Mouse (Mus musculus): ENCODE results near the gene Ppp1r36. TPM values are rescaled to one million over a fixed set of nuclear protein-coding genes. Genes with fewer than 3 reads are reported as not detected.
A peak's percentile ranks its signal among the peaks of the same experiment; 100 is the strongest.

Gene Ppp1r36
- total and polyA plus RNA-seq, 2 experiments from 2014 or later: 0.52 to 2.7 TPM

GRCm38 (mm10) chr12:76418346-76418745 is 1.0 kb downstream of the Ppp1r36 start:
- WGBS: 96% methylated on average over 5 of the region's 5 CpGs
- TF ChIP-seq CTCF (IDR thresholded peaks at IDR 0.05; ENCODE audit: low read depth): no peak
- H3K9ac ChIP-seq (replicated peaks; ENCODE audit: low read length): no peak overlapping the region
- H3K27ac ChIP-seq: no peak overlapping the region
- H3K4me3 ChIP-seq (ENCODE audit: low read length): no peak overlapping the region
- ATAC-seq: no peak
- DNase-seq (ENCODE audit: low spot score): no peak
- no peaks in the 10 kb centered on the region for H3K4me1 ChIP-seq (ENCODE audit: insufficient read depth, low read length)
- H3K9me3 ChIP-seq (ENCODE audit: low read length): peaks cover 4% of the 10 kb centered on the region
- no peak overlapping the region for H3K4me2 ChIP-seq (ENCODE audit: low read depth, low read length)
- H3K36me3 ChIP-seq (ENCODE audit: insufficient read depth, low read length): no peaks in the 10 kb centered on the region
- H3K27me3 ChIP-seq (ENCODE audit: insufficient read depth, low read length): no peaks in the 10 kb centered on the region

DNA sequence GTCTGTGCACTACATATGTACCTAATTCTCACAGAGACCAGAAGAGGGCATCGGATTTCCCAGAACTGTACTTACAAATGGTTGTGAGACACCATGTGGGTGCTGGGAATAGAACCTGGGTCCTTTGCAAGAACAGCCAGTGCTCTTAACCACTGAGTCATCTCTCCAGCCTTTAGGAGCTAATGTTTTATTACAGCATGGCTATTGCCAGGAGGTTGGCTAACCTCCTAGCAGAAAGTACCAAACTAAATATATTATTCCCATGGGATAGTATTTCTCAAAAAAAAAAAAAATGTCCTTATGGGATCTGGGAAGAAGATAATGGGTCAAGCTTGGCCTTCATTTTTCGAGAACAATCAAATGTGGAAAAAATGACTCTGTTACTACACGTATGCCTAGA is 7.9 kb downstream of the Ppp1r36 start:
- Histone ChIP-seq H3K4me2 (ENCODE audit: low read depth, low read length) (no peak overlapping the region), H3K27me3 (ENCODE audit: insufficient read depth, low read length) (no peaks in the 10 kb centered on the region), H3K36me3 (ENCODE audit: insufficient read depth, low read length) (no peaks in the 10 kb centered on the region), H3K4me3 (ENCODE audit: low read length) (no peak overlapping the region), H3K9ac (replicated peaks; ENCODE audit: low read length) (no peak overlapping the region), H3K27ac (no peak overlapping the region), H3K4me1 (ENCODE audit: insufficient read depth, low read length) (no peaks in the 10 kb centered on the region), H3K9me3 (ENCODE audit: low read length) (no peaks in the 10 kb centered on the region)
- no peak for TF ChIP-seq CTCF (IDR thresholded peaks at IDR 0.05; ENCODE audit: low read depth)
- no peak for DNase-seq (ENCODE audit: low spot score)
- WGBS: 87% methylated on average over 3 of the region's 3 CpGs
- ATAC-seq: no peak

DNA sequence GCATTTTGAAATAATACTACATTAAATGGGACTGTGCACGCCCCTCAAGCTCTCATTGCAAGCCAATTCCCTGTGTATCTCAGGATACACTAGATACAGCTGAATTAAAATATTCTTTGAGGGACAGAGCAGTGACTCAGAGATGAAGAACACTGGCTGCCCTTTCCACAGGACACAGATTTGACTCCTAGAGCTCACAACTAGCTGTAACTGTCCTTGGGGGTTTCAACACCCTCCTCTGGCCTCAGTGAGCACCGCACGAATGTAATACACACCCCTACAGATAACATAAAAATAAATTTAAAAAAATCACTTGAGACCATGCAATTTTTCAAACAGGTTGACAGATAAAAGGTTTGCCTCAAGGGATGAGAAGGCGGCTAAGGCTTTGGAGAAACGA is 10.2 kb downstream of the Ppp1r36 start:
- WGBS: 52% methylated on average over 5 of the region's 5 CpGs
- Histone ChIP-seq H3K27me3 (ENCODE audit: insufficient read depth, low read length) (no peaks in the 10 kb centered on the region), H3K4me3 (ENCODE audit: low read length) (no peak overlapping the region), H3K36me3 (ENCODE audit: insufficient read depth, low read length) (no peaks in the 10 kb centered on the region), H3K27ac (no peak overlapping the region), H3K4me1 (ENCODE audit: insufficient read depth, low read length) (no peaks in the 10 kb centered on the region), H3K4me2 (ENCODE audit: low read depth, low read length) (no peak overlapping the region), H3K9me3 (ENCODE audit: low read length) (no peaks in the 10 kb centered on the region), H3K9ac (replicated peaks; ENCODE audit: low read length) (no peak overlapping the region)
- ATAC-seq: no peak
- DNase-seq (ENCODE audit: low spot score): no peak
- TF ChIP-seq CTCF (IDR thresholded peaks at IDR 0.05; ENCODE audit: low read depth): no peak

DNA sequence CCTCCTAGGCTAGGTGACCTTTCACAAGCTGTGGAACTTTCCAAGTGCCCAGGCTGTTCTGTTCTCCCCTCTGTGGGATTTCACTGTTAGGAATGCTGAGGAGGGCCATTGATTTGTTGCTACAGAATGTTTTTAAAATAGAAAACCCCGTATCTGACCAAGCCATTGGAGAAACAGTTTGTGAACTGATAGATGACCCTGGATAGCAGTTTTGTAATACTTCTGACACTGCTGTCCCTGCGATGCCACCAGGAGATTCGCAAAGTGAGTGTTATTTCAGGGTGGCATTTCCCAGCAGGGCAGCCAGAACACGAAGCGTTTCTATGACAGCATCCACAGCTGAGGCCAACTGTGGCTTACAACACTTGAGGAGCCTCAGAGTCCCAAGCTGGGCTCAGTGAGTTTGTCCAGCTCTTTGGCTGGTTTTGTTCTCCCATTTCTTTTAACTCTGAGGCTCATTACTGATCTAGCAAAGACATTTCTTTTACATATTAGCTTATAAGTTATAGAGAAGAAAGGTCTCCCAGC is 13.6 kb downstream of the Ppp1r36 start:
- Histone ChIP-seq H3K36me3 (ENCODE audit: insufficient read depth, low read length) (no peaks in the 10 kb centered on the region), H3K27me3 (ENCODE audit: insufficient read depth, low read length) (no peaks in the 10 kb centered on the region), H3K4me1 (ENCODE audit: insufficient read depth, low read length) (no peaks in the 10 kb centered on the region), H3K27ac (no peak overlapping the region), H3K4me2 (ENCODE audit: low read depth, low read length) (no peak overlapping the region), H3K9me3 (ENCODE audit: low read length) (no peaks in the 10 kb centered on the region), H3K4me3 (ENCODE audit: low read length) (no peak overlapping the region), H3K9ac (replicated peaks; ENCODE audit: low read length) (no peak overlapping the region)
- WGBS: 44% methylated on average over 5 of the region's 5 CpGs
- peak; percentile 34 for DNase-seq (ENCODE audit: low spot score)
- TF ChIP-seq CTCF (IDR thresholded peaks at IDR 0.05; ENCODE audit: low read depth): no peak
- ATAC-seq: no peak

- no peak for ATAC-seq
- no peaks in the 10 kb centered on the region for H3K27me3 ChIP-seq (ENCODE audit: insufficient read depth, low read length)
- H3K36me3 ChIP-seq (ENCODE audit: insufficient read depth, low read length): no peaks in the 10 kb centered on the region
- no peaks in the 10 kb centered on the region for H3K9me3 ChIP-seq (ENCODE audit: low read length)
- H3K9ac ChIP-seq (replicated peaks; ENCODE audit: low read length): no peak overlapping the region
- no peak overlapping the region for H3K27ac ChIP-seq
- no peak overlapping the region for H3K4me3 ChIP-seq (ENCODE audit: low read length)
- no peak for TF ChIP-seq CTCF (IDR thresholded peaks at IDR 0.05; ENCODE audit: low read depth)
- no peaks in the 10 kb centered on the region for H3K4me1 ChIP-seq (ENCODE audit: insufficient read depth, low read length)
- no peak for DNase-seq (ENCODE audit: low spot score)
- WGBS: 88% methylated on average over 6 of the region's 6 CpGs
- H3K4me2 ChIP-seq (ENCODE audit: low read depth, low read length): no peak overlapping the region
Measured at GRCm38 (mm10) chr12:76431431-76431830, 14.1 kb downstream of the Ppp1r36 start.

GRCm38 (mm10) chr12:76434111-76434510 is 16.8 kb downstream of the Ppp1r36 start:
- Histone ChIP-seq H3K9ac (replicated peaks; ENCODE audit: low read length) (no peak overlapping the region), H3K9me3 (ENCODE audit: low read length) (no peaks in the 10 kb centered on the region), H3K36me3 (ENCODE audit: insufficient read depth, low read length) (no peaks in the 10 kb centered on the region), H3K27ac (no peak overlapping the region), H3K4me3 (ENCODE audit: low read length) (no peak overlapping the region), H3K27me3 (ENCODE audit: insufficient read depth, low read length) (no peaks in the 10 kb centered on the region), H3K4me2 (ENCODE audit: low read depth, low read length) (no peak overlapping the region), H3K4me1 (ENCODE audit: insufficient read depth, low read length) (no peaks in the 10 kb centered on the region)
- WGBS: 38% methylated on average over 7 of the region's 7 CpGs
- no peak for TF ChIP-seq CTCF (IDR thresholded peaks at IDR 0.05; ENCODE audit: low read depth)
- no peak for ATAC-seq
- DNase-seq (ENCODE audit: low spot score): no peak

DNA sequence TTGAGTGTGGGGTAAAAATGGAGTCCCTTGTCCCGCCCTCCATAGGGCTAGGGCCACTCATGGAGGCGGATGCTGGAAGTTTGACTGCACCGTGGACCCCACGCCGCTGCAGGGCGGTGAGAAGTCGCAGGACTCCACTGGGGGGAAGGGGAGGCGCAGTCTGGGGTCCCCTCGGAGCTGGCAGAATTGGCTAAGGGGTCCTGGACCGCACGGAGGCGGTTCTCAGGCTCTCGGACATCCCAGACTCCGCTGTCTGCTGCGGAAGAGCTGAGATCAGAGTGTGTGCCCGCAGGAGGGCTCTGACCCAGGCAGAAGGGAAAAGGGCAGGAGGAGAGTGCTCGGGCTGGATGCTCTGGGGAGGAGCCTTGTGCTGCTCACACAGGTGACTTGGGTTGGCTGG is 17.7 kb downstream of the Ppp1r36 start:
- Histone ChIP-seq H3K4me2 (ENCODE audit: low read depth, low read length) (peak overlapping the region; percentile 44), H3K36me3 (ENCODE audit: insufficient read depth, low read length) (no peaks in the 10 kb centered on the region), H3K27me3 (ENCODE audit: insufficient read depth, low read length) (no peaks in the 10 kb centered on the region), H3K9ac (replicated peaks; ENCODE audit: low read length) (no peak overlapping the region), H3K27ac (no peak overlapping the region), H3K9me3 (ENCODE audit: low read length) (no peaks in the 10 kb centered on the region), H3K4me3 (ENCODE audit: low read length) (peak overlapping the region; percentile 15), H3K4me1 (ENCODE audit: insufficient read depth, low read length) (no peaks in the 10 kb centered on the region)
- ATAC-seq (no peak), DNase-seq (ENCODE audit: low spot score) (no peak)
- 8% methylated on average over 17 of the region's 17 CpGs for WGBS
- no peak for TF ChIP-seq CTCF (IDR thresholded peaks at IDR 0.05; ENCODE audit: low read depth)

Measured in hindbrain, postnatal 0 days (tissue).